Mouse (Mus musculus) kidney, postnatal 0 days (tissue): ENCODE measurements around the gene Ppfibp2. TPM values are rescaled to one million over a fixed set of nuclear protein-coding genes. Genes with fewer than 3 reads are reported as not detected.

Experiments
- ATAC-seq: fragments of 200-750 bp; cut with Nextera tagmentation; replicated peaks from 2 replicates; pipeline ENCODE4 v1.8.0; 2017; ENCODE audit warnings: low read depth, moderate number of reproducible peaks, moderate TSS enrichment, moderate library complexity; ENCODE audit not compliant: low FRiP score
- DNase-seq: peaks from one replicate; pipeline ENCODE4 v3.0.0-alpha.2; 2016; ENCODE audit warnings: low spot score
- H3K27ac ChIP-seq: fragments of 300-500 bp; sonication (generic); 2 replicates; pipeline ENCODE4 v1.5.1; 2014; ENCODE audit warnings: mild to moderate bottlenecking
- H3K27me3 ChIP-seq: fragments of 300-500 bp; sonication (generic); 2 replicates; pipeline ENCODE4 v1.6.1; 2014; ENCODE audit warnings: low read length, mixed read lengths; ENCODE audit not compliant: insufficient read depth
- H3K36me3 ChIP-seq: fragments of 300-500 bp; sonication (generic); 2 replicates; pipeline ENCODE4 v1.6.1; 2014; ENCODE audit warnings: low read length, mixed read lengths; ENCODE audit not compliant: insufficient read depth
- H3K4me1 ChIP-seq: fragments of 300-500 bp; sonication (generic); replicated peaks from 2 replicates; pipeline ENCODE4 v1.6.1; 2014; ENCODE audit warnings: antibody characterized with exemption, low read length, mixed read lengths; ENCODE audit not compliant: insufficient read depth
- H3K4me2 ChIP-seq: fragments of 300-500 bp; sonication (generic); 2 replicates; pipeline ENCODE4 v1.6.1; 2014; ENCODE audit warnings: mild to moderate bottlenecking, low read length, moderate library complexity, mixed read lengths
- H3K4me3 ChIP-seq: fragments of 300-500 bp; sonication (generic); replicated peaks from 2 replicates; pipeline ENCODE4 v1.5.1; 2014; ENCODE audit warnings: low read depth, low read length
- H3K9ac ChIP-seq: fragments of 300-500 bp; sonication (generic); 2 replicates; pipeline ENCODE4 v1.6.1; 2014; ENCODE audit warnings: low read depth, low read length
- H3K9me3 ChIP-seq: fragments of 300-500 bp; sonication (generic); replicated peaks from 2 replicates; pipeline ENCODE4 v1.6.1; 2016; ENCODE audit warnings: low read length, inconsistent platforms, mixed read lengths
- CTCF ChIP-seq: IDR thresholded peaks from 2 replicates; pipeline ENCODE4 v1.5.1; 2016; ENCODE audit warnings: antibody characterized with exemption, low read depth, mild to moderate bottlenecking, moderate library complexity
- WGBS: fragments of 180-500 bp; shearing (Covaris S2); extraction: QIAGEN DNeasy Blood & Tissue Kit; methylation state at CpG from one replicate; pipeline ENCODE4 v1.1.7; 2014; 5-methylcytosine and 5-hydroxymethylcytosine counted together
- polyA plus RNA-seq: library from polyadenylated mRNA; unstranded; fragments of >200 nt; fragmentation: Nextera tagmentation; extraction: Ambion mirVana; gene quantifications from 2 replicates; pipeline ENCODE4 v1.2.1, GENCODE M21; 2015

Gene Ppfibp2
- polyA plus RNA-seq, 1 experiment from 2014 or later: 8.3 TPM

DNA sequence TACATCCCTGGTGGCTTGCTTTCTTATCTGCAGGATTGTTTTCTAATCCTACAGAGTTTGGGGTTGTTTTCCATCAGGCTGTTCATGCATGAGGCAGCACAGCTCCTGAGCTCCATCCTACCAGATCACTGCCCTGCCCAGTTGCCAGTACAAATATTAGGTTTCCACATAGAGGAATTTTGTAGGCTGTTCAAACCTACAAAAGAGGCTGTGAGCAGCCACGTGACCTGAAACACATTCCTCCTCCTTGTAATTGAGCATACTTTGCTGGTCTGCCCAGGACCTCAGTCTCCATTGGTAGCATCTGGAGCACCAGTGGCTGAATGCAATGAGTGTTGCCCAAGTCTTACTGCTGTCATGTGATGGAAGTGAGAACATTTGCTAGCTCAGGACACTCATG, 104.9 kb downstream of the Ppfibp2 start:
- Histone ChIP-seq H3K27ac (no peak overlapping the region), H3K27me3 (no peaks in the 10 kb centered on the region), H3K4me1 (no peaks in the 10 kb centered on the region), H3K36me3 (no peaks in the 10 kb centered on the region), H3K9me3 (no peaks in the 10 kb centered on the region), H3K4me3 (no peak overlapping the region), H3K9ac (no peak overlapping the region), H3K4me2 (no peak overlapping the region)
- ATAC-seq: no peak
- TF ChIP-seq CTCF: no peak
- 49% methylated on average over 1 of the region's 1 CpGs for WGBS
- no peak for DNase-seq

DNA sequence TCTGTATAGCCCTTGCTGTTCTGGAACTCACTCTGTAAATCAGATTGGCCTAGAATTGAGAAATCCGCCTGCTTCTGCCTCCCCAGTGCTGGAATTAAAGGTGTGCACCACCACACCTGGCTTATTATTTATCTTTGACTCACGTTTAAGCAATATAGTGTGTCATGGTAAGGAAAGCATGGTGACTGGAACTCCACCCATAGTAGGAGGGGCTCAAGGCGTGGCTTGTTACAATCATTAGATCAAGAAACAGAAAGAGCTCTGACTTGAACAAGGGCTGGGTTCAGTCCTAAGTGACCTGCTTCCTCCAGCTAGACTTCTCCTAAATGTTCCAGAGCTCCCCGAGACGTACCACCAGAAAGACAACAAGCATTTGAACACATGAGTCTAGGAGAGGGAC, 105.6 kb downstream of the Ppfibp2 start:
- Histone ChIP-seq H3K4me2 (no peak overlapping the region), H3K36me3 (no peaks in the 10 kb centered on the region), H3K4me1 (no peaks in the 10 kb centered on the region), H3K9me3 (no peaks in the 10 kb centered on the region), H3K27me3 (no peaks in the 10 kb centered on the region), H3K4me3 (no peak overlapping the region), H3K27ac (no peak overlapping the region), H3K9ac (no peak overlapping the region)
- ATAC-seq (no peak), DNase-seq (no peak)
- WGBS: 83% methylated on average over 5 of the region's 5 CpGs
- TF ChIP-seq CTCF: no peak

DNA sequence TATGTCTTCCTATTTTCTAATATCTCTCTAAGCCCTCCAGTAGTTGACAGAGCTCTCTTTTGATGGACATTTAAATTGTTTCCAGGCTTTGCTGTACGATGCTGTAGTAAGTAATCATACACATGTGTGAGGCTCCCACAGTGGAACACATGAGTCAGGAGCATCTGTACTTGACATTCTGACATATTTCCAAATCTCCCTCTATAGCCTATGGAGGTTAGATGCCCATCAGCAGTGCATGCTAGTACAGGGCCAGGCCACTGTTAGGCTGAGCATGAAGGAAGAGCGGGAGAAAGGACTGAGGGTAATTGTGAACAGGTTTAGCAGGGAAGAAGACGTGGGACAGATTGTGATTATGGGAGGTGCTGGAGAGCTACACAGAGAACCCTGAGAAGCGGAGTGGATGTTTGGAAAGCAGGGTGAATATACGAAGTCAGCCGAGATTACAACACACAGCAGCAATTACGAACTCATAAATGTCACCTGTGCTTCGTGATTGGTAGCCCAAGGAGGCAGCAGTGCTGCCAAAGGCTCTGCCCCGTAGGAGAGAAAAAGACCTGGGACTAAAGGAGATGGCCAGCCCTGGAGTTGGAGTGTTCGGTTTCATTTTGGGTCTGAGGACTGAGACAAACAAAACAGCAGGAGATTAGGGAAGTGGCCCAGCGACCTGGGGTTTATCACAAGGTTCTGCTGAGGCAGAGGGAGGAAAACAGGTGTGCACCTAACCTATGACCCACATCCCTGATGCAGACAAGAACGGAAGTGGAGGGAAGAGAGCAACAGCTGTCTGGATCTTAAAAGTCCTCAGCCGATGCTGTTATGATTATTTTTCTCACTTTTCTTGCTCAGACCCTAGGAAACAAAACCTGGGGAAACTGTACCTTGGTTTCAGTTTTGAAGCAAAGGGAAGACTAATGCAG, 107.7 kb downstream of the Ppfibp2 start:
- H3K9ac ChIP-seq: no peak overlapping the region
- no peaks in the 10 kb centered on the region for H3K36me3 ChIP-seq
- no peaks in the 10 kb centered on the region for H3K9me3 ChIP-seq
- 31% methylated on average over 13 of the region's 13 CpGs for WGBS
- H3K27ac ChIP-seq: no peak overlapping the region
- ATAC-seq (no peak), DNase-seq (no peak)
- H3K4me3 ChIP-seq: no peak overlapping the region
- H3K4me2 ChIP-seq: no peak overlapping the region
- no peak for TF ChIP-seq CTCF
- no peaks in the 10 kb centered on the region for H3K27me3 ChIP-seq
- H3K4me1 ChIP-seq: no peaks in the 10 kb centered on the region

DNA sequence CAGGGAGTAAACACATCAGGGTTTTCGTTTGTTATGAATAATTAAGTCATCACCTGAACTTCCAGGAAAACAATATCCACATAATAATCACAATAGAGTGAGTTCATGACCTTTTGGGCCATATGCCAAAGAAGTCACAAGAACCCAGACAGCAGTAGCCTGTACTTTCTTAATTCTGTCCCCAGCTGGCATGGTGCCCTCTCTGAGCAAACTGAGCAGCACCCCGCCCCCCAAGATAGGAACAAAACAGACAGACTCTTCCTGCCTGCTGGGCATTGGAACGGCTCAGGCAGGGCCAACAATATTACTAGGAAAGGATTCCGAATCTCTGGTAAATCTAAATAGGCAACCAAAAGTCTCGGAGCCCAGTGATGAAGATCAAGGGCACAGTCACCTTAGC, 110.9 kb downstream of the Ppfibp2 start:
- Histone ChIP-seq H3K9me3 (no peaks in the 10 kb centered on the region), H3K36me3 (no peaks in the 10 kb centered on the region), H3K4me1 (0 out of 2 replicates have a peak, but pooled peaks cover 3% of the 10 kb centered on the region), H3K4me2 (no peak overlapping the region), H3K27me3 (no peaks in the 10 kb centered on the region), H3K9ac (no peak overlapping the region), H3K4me3 (no peak overlapping the region), H3K27ac (no peak overlapping the region)
- no peak for TF ChIP-seq CTCF
- DNase-seq: no peak
- ATAC-seq: no peak
- 75% methylated on average over 5 of the region's 5 CpGs for WGBS

DNA sequence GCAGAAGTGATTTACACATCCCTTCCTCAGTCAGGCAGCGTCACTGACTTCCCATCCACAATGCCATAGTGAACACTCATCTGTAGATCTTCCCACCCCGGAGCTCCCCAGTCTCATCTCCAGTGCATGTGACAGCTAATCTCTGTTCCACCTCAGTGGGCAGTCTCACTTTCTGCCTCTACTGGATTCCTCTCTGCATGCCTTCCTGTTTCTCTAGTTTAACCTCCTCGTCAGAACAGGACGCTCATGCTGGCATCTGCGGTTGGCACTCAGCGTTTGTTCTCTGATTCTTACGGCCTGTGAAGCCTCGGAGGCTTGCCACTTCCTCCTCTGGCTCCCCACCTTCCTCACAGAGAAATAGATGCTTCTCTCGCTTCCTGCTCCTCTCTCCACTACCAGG, 112.6 kb downstream of the Ppfibp2 start:
- ATAC-seq: no peak
- H3K4me1 ChIP-seq: 0 out of 2 replicates have a peak, but pooled peaks cover 3% of the 10 kb centered on the region
- no peak for DNase-seq
- WGBS: 42% methylated on average over 9 of the region's 9 CpGs
- no peak overlapping the region for H3K4me3 ChIP-seq
- H3K9me3 ChIP-seq: no peaks in the 10 kb centered on the region
- no peak overlapping the region for H3K27ac ChIP-seq
- H3K4me2 ChIP-seq: no peak overlapping the region
- no peak for TF ChIP-seq CTCF
- H3K27me3 ChIP-seq: no peaks in the 10 kb centered on the region
- no peak overlapping the region for H3K9ac ChIP-seq
- H3K36me3 ChIP-seq: no peaks in the 10 kb centered on the region

DNA sequence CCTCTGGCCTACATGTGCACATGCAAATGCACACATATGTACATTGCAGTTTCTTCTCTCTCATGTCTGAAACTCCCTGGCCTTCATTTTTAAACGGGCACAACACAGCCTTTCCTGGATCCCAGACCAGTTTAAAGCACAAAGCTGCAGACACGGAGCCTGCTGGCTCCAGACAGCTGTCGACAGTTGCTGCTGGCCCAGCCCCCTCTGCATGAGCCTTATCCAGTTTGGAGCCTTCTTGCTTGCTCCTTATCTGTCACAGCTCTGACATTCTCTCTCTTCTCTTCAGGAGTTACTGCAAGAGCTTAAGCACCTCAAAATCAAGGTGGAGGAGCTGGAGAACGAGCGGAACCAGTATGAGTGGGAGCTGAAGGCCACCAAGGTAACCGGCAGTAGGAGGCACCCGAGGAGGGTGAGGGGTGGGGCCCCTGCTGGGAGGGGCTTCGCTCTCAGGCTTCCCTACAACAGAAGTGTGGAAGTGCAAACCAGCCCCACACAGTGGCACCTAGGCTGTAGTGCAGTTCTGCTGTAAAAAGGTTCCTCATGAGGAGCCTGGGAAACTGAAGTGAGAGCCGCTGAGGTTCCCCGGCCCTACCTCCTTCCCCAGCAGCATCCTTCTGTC, 113.6 kb downstream of the Ppfibp2 start:
- Histone ChIP-seq H3K27ac (no peak overlapping the region), H3K9ac (no peak overlapping the region), H3K4me1 (0 out of 2 replicates have a peak, but pooled peaks cover 3% of the 10 kb centered on the region), H3K4me3 (peak overlapping the region; percentile 27), H3K27me3 (no peaks in the 10 kb centered on the region), H3K36me3 (no peaks in the 10 kb centered on the region), H3K4me2 (peak overlapping the region; percentile 45), H3K9me3 (no peaks in the 10 kb centered on the region)
- WGBS: 1% methylated on average over 10 of the region's 10 CpGs
- peak; percentile 76 for TF ChIP-seq CTCF
- peak; percentile 96 for ATAC-seq
- peak; percentile 91 for DNase-seq
